Mouse (Mus musculus): Measurements from ENCODE around the gene Ube2z. TPM values are rescaled to one million over a fixed set of nuclear protein-coding genes. Genes with fewer than 3 reads are reported as not detected.
A peak's percentile ranks its signal among the peaks of the same experiment; 100 is the strongest.

Ube2z gene
- polyA plus RNA-seq, 1 experiment from 2014 or later: 28.3 TPM

DNA sequence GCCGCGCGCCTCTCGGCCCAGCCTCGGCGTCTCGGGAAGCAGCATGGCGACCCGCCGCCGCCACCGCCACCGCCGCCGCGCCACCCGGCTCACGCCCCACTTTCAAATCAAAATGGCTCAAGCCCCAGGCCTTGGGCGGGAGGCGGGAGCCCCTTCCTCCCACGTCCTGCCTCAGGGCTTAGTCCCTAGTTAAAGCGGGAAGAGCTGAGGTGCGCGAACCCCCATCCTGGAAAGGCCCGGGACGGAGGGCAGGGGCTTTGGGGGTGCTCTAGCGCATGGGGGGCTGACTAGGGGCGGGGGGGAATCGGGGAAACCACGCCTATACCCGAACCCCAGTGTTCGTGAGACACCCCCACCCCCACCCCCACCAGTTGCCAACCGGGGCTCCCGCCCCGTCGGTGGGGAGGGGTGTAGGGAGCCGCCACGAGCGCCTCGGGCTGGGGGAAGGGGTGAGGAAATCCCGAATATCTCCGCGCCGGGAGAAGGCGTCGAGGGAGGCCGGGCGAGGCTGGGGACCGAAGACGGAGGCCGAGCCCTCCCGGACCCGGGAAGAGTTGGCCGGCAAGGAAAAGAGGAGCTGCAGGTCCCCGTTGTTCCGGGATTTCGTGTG is 60.3 kb downstream of the Ube2z start:
- peak overlapping the region; percentile 98 for H3K4me3 ChIP-seq (ENCODE audit: low read depth, low read length)
- no peaks in the 10 kb centered on the region for H3K27me3 ChIP-seq (ENCODE audit: control insufficient read depth, insufficient read depth, low read length)
- H3K4me2 ChIP-seq (ENCODE audit: low read depth, low read length): peak overlapping the region; percentile 84
- WGBS: under 1% methylated on average over 38 of the region's 57 CpGs
- peak overlapping the region; percentile 98 for H3K27ac ChIP-seq (replicated peaks; ENCODE audit: low read depth, low read length)
- DNase-seq (ENCODE audit: low spot score) (peak; percentile 54), ATAC-seq (replicated peaks; ENCODE audit: insufficient number of reproducible peaks, low FRiP score, low TSS enrichment, low read depth) (no peak)
- no peaks in the 10 kb centered on the region for H3K36me3 ChIP-seq (replicated peaks; ENCODE audit: control insufficient read depth, insufficient read depth, low read depth, low read length)
- H3K9ac ChIP-seq (replicated peaks; ENCODE audit: low read length): peak overlapping the region; percentile 99
- H3K4me1 ChIP-seq (ENCODE audit: control insufficient read depth, insufficient read depth, low read length): no peaks in the 10 kb centered on the region
- H3K9me3 ChIP-seq (replicated peaks; ENCODE audit: control insufficient read depth, low read length): no peaks in the 10 kb centered on the region

GRCm38 (mm10) chr11:96003969-96004792 is 61.0 kb downstream of the Ube2z start:
- Histone ChIP-seq H3K9me3 (replicated peaks; ENCODE audit: control insufficient read depth, low read length) (no peaks in the 10 kb centered on the region), H3K4me1 (ENCODE audit: control insufficient read depth, insufficient read depth, low read length) (no peaks in the 10 kb centered on the region), H3K4me2 (ENCODE audit: low read depth, low read length) (peak overlapping the region; percentile 84), H3K4me3 (ENCODE audit: low read depth, low read length) (peak overlapping the region; percentile 98), H3K36me3 (replicated peaks; ENCODE audit: control insufficient read depth, insufficient read depth, low read depth, low read length) (no peaks in the 10 kb centered on the region), H3K27me3 (ENCODE audit: control insufficient read depth, insufficient read depth, low read length) (no peaks in the 10 kb centered on the region), H3K27ac (replicated peaks; ENCODE audit: low read depth, low read length) (peak overlapping the region; percentile 98), H3K9ac (replicated peaks; ENCODE audit: low read length) (peak overlapping the region; percentile 99)
- no peak for ATAC-seq (replicated peaks; ENCODE audit: insufficient number of reproducible peaks, low FRiP score, low TSS enrichment, low read depth)
- 0% methylated on average over 23 of the region's 32 CpGs for WGBS
- peak; percentile 61 for DNase-seq (ENCODE audit: low spot score)

GRCm38 (mm10) chr11:96003100-96003900 is 61.9 kb downstream of the Ube2z start:
- peak overlapping the region; percentile 98 for H3K4me3 ChIP-seq (ENCODE audit: low read depth, low read length)
- H3K4me1 ChIP-seq (ENCODE audit: control insufficient read depth, insufficient read depth, low read length): no peaks in the 10 kb centered on the region
- ATAC-seq (replicated peaks; ENCODE audit: insufficient number of reproducible peaks, low FRiP score, low TSS enrichment, low read depth): no peak
- no peaks in the 10 kb centered on the region for H3K9me3 ChIP-seq (replicated peaks; ENCODE audit: control insufficient read depth, low read length)
- H3K27ac ChIP-seq (replicated peaks; ENCODE audit: low read depth, low read length): no peak overlapping the region
- WGBS: under 1% methylated on average over 12 of the region's 12 CpGs
- H3K36me3 ChIP-seq (replicated peaks; ENCODE audit: control insufficient read depth, insufficient read depth, low read depth, low read length): no peaks in the 10 kb centered on the region
- peak overlapping the region; percentile 53 for H3K9ac ChIP-seq (replicated peaks; ENCODE audit: low read length)
- DNase-seq (ENCODE audit: low spot score): peak; percentile 50
- H3K27me3 ChIP-seq (ENCODE audit: control insufficient read depth, insufficient read depth, low read length): no peaks in the 10 kb centered on the region
- peak overlapping the region; percentile 84 for H3K4me2 ChIP-seq (ENCODE audit: low read depth, low read length)

Other genes starting within 250 kb of the Ube2z start
- not detected in 2 replicates for gene Phospho1, start 240.9 kb downstream of the Ube2z start, polyA plus RNA-seq (2014; fragmentation: Nextera tagmentation; extraction: Ambion mirVana)
- 7.8 and 9.2 TPM in 2 replicates for gene Gngt2, start 228.2 kb downstream of the Ube2z start, polyA plus RNA-seq (2014; fragmentation: Nextera tagmentation; extraction: Ambion mirVana)
- gene Abi3, start 222.9 kb downstream of the Ube2z start, polyA plus RNA-seq (2014; fragmentation: Nextera tagmentation; extraction: Ambion mirVana): 2.1 and 2.4 TPM in 2 replicates
- not detected in 2 replicates for gene B4galnt2, start 150.5 kb downstream of the Ube2z start, polyA plus RNA-seq (2014; fragmentation: Nextera tagmentation; extraction: Ambion mirVana)
- 78.7 and 85.5 TPM in 2 replicates for gene Igf2bp1, start 59.4 kb downstream of the Ube2z start, polyA plus RNA-seq (2014; fragmentation: Nextera tagmentation; extraction: Ambion mirVana)
- 0.50 TPM in 1 of 2 replicates, not detected in the other for gene Gip, start 40.8 kb downstream of the Ube2z start, polyA plus RNA-seq (2014; fragmentation: Nextera tagmentation; extraction: Ambion mirVana)
- 37.3 and 37.7 TPM in 2 replicates for gene Snf8, start 30.5 kb downstream of the Ube2z start, polyA plus RNA-seq (2014; fragmentation: Nextera tagmentation; extraction: Ambion mirVana)
- gene Atp5g1, start 10.3 kb upstream of the Ube2z start, polyA plus RNA-seq (2014; fragmentation: Nextera tagmentation; extraction: Ambion mirVana): 478 and 527 TPM in 2 replicates
- gene Calcoco2, start 46.6 kb upstream of the Ube2z start, polyA plus RNA-seq (2014; fragmentation: Nextera tagmentation; extraction: Ambion mirVana): not detected in 2 replicates
- gene Ttll6, start 68.4 kb upstream of the Ube2z start, polyA plus RNA-seq (2014; fragmentation: Nextera tagmentation; extraction: Ambion mirVana): not detected in 2 replicates
- gene Hoxb13, start 128.9 kb upstream of the Ube2z start, polyA plus RNA-seq (2014; fragmentation: Nextera tagmentation; extraction: Ambion mirVana): not detected in 2 replicates
- gene Hoxb9, start 206.1 kb upstream of the Ube2z start, polyA plus RNA-seq (2014; fragmentation: Nextera tagmentation; extraction: Ambion mirVana): 0.38 and 0.63 TPM in 2 replicates
- gene Hoxb8, start 216.5 kb upstream of the Ube2z start, polyA plus RNA-seq (2014; fragmentation: Nextera tagmentation; extraction: Ambion mirVana): 0.40 and 0.63 TPM in 2 replicates
- gene Hoxb7, start 221.2 kb upstream of the Ube2z start, polyA plus RNA-seq (2014; fragmentation: Nextera tagmentation; extraction: Ambion mirVana): 0.15 and 0.54 TPM in 2 replicates
- 0.73 and 1.2 TPM in 2 replicates for gene Hoxb6, start 227.1 kb upstream of the Ube2z start, polyA plus RNA-seq (2014; fragmentation: Nextera tagmentation; extraction: Ambion mirVana)
- 0.67 and 2.0 TPM in 2 replicates for gene Hoxb5, start 237.9 kb upstream of the Ube2z start, polyA plus RNA-seq (2014; fragmentation: Nextera tagmentation; extraction: Ambion mirVana)

Data from embryonic facial prominence, embryonic 11.5 days (tissue).